Mouse (Mus musculus) small intestine, adult 2 months (tissue): ENCODE results near the gene Mylip. TPM values are rescaled to one million over a fixed set of nuclear protein-coding genes. Genes with fewer than 3 reads are reported as not detected.

Source experiments
- H3K27ac ChIP-seq: fragments of 200-500 bp; 2 replicates; pipeline ENCODE4 v1.5.1; 2012; ENCODE audit warnings: low read depth, low read length, control low read depth, inconsistent platforms; ENCODE audit not compliant: insufficient read depth
- H3K27me3 ChIP-seq: fragments of 200-500 bp; 2 replicates; pipeline ENCODE4 v1.6.1; 2012; ENCODE audit warnings: mild to moderate bottlenecking, moderate library complexity, low read length, inconsistent platforms; ENCODE audit not compliant: control insufficient read depth, insufficient read depth
- H3K36me3 ChIP-seq: fragments of 200-500 bp; 2 replicates; pipeline ENCODE4 v1.6.1; 2012; ENCODE audit warnings: mild to moderate bottlenecking, low read length, control low read depth, inconsistent platforms; ENCODE audit not compliant: control insufficient read depth, insufficient read depth
- H3K4me1 ChIP-seq: fragments of 200-500 bp; 2 replicates; pipeline ENCODE4 v1.6.1; 2012; ENCODE audit warnings: low read length, inconsistent platforms, mixed read lengths; ENCODE audit not compliant: control insufficient read depth, insufficient read depth, insufficient read length
- H3K4me3 ChIP-seq: fragments of 200-500 bp; 2 replicates; pipeline ENCODE4 v1.5.1; 2012; ENCODE audit warnings: low read depth, mild to moderate bottlenecking, control low read depth, inconsistent platforms, low read length, moderate library complexity
- CTCF ChIP-seq: fragments of 200-500 bp; IDR thresholded peaks from 2 replicates; pipeline ENCODE4 v1.5.1; 2012; ENCODE audit warnings: low read depth, mild to moderate bottlenecking, control low read depth, inconsistent platforms, low read length, moderate library complexity, mixed read lengths; ENCODE audit not compliant: insufficient replicate concordance, insufficient read length; ENCODE audit errors: extremely low read depth
- POLR2A ChIP-seq: fragments of 200-500 bp; IDR thresholded peaks from 2 replicates; pipeline ENCODE4 v1.6.1; 2012; ENCODE audit warnings: low read depth, mild to moderate bottlenecking, control low read depth, inconsistent platforms, low read length, moderate library complexity
- WGBS: fragments of 180-500 bp; shearing (Covaris S2); methylation state at CpG from one replicate; pipeline ENCODE4 v1.1.7; 2018; 5-methylcytosine and 5-hydroxymethylcytosine counted together
- polyA plus RNA-seq: library from polyadenylated mRNA; depleted of rRNA; stranded (reverse); fragments of >200 nt; gene quantifications from 2 replicates; pipeline ENCODE4 v1.2.3, GENCODE M21; 2012

Mylip gene
- polyA plus RNA-seq, 1 experiment, result 17.9 TPM

- 76% methylated on average over 7 of the region's 7 CpGs for WGBS
- H3K36me3 ChIP-seq, result no peaks in the 10 kb centered on the region; the same call in 1 of the 2 replicates
- no peak overlapping the region for H3K4me3 ChIP-seq
- no peaks in the 10 kb centered on the region for H3K27me3 ChIP-seq
- H3K27ac ChIP-seq, result no peak overlapping the region
- no peak for TF ChIP-seq POLR2A
- TF ChIP-seq CTCF, result no peak
- peaks cover 5% of the 10 kb centered on the region; the same call in 1 of the 2 replicates for H3K4me1 ChIP-seq
Observed at GRCm38 (mm10) chr13:45400700-45401099, 11.2 kb downstream of the Mylip start.

DNA sequence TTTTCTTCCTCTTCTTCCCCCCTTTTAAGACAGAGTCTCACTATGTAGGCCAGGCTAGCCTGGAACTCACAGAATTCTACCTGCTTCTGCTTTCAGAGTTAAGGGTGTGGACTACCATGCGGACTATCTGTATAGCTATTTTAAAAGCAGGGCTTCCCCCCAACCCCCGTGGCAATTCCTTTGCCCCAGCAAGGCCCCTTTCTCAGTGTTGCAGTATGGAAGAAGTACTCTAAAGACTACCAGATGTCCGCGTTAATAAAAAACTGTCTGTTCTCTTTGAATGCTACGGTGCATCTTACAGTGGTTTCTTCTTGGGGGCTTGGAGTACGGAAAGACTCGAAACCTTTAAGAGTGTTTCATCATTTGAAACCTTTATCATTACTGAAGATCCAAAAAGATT is 12.3 kb downstream of the Mylip start:
- H3K4me1 ChIP-seq, result peaks cover 5% of the 10 kb centered on the region; the same call in 1 of the 2 replicates
- H3K27me3 ChIP-seq, result no peaks in the 10 kb centered on the region
- H3K4me3 ChIP-seq, result no peak overlapping the region
- TF ChIP-seq POLR2A, result no peak
- no peak for TF ChIP-seq CTCF
- 88% methylated on average over 7 of the region's 7 CpGs for WGBS
- no peak overlapping the region for H3K27ac ChIP-seq
- H3K36me3 ChIP-seq, result peaks cover 6% of the 10 kb centered on the region

- Histone ChIP-seq H3K27ac (no peak overlapping the region), H3K36me3 (peaks cover 10% of the 10 kb centered on the region), H3K4me1 (peaks cover 5% of the 10 kb centered on the region; the same call in 1 of the 2 replicates), H3K4me3 (no peak overlapping the region), H3K27me3 (no peaks in the 10 kb centered on the region)
- WGBS, result 70% methylated on average over 7 of the region's 7 CpGs
- TF ChIP-seq POLR2A (no peak), CTCF (no peak)
Observed at GRCm38 (mm10) chr13:45402316-45403039, 12.9 kb downstream of the Mylip start.

- no peak overlapping the region for H3K27ac ChIP-seq
- H3K4me1 ChIP-seq, result peaks cover 3% of the 10 kb centered on the region; the same call in 1 of the 2 replicates
- WGBS, result 57% methylated on average over 6 of the region's 6 CpGs
- TF ChIP-seq CTCF (no peak), POLR2A (no peak)
- H3K4me3 ChIP-seq, result no peak overlapping the region
- peaks cover 20% of the 10 kb centered on the region for H3K36me3 ChIP-seq
- no peaks in the 10 kb centered on the region for H3K27me3 ChIP-seq
Observed at GRCm38 (mm10) chr13:45404269-45404668, 14.7 kb downstream of the Mylip start.

DNA sequence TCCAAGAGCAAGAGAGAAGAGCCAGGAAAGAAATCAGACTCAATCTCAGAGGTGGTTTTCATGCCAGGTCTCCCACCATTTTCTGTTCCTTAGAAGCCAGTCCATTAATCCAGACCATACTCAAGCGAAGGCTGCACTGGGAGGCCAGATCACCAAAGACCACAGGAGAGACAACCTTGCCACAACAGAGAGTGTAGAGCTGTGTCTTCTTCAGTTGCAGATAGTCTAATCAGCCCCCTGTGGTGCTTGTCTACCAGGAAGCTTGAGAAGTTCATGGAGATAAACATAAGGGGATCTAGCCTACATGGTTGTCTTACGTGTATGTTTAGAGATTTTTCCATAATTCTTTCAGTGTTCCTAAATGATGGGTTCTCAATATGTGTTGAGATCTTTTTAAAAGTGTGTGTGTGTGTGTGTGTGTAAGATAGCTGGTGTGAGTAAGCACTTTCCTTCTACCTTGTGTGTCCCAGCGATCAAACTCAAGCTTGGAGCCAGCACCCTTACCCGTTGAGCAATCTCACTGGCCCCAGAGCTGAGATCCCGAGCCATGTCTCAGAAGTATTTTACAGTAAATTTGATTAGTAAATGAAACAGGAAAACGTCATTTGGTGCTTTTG is 15.8 kb downstream of the Mylip start:
- 91% methylated on average over 6 of the region's 6 CpGs for WGBS
- no peak for TF ChIP-seq POLR2A

GRCm38 (mm10) chr13:45406289-45406688 is 16.7 kb downstream of the Mylip start:
- WGBS, result 97% methylated on average over 11 of the region's 11 CpGs
- no peaks in the 10 kb centered on the region for H3K27me3 ChIP-seq
- no peak overlapping the region for H3K27ac ChIP-seq
- peaks cover 32% of the 10 kb centered on the region for H3K36me3 ChIP-seq
- H3K4me3 ChIP-seq, result no peak overlapping the region
- TF ChIP-seq CTCF, result no peak
- peaks cover 3% of the 10 kb centered on the region; the same call in 1 of the 2 replicates for H3K4me1 ChIP-seq

More for the DNA sequence above, 15.8 kb downstream of the Mylip start:
- H3K4me1 ChIP-seq, result peaks cover 3% of the 10 kb centered on the region; the same call in 1 of the 2 replicates
- H3K27me3 ChIP-seq, result no peaks in the 10 kb centered on the region
- H3K36me3 ChIP-seq, result peaks cover 26% of the 10 kb centered on the region
- no peak overlapping the region for H3K4me3 ChIP-seq
- H3K27ac ChIP-seq, result no peak overlapping the region

- H3K27ac ChIP-seq, result no peak overlapping the region
- H3K36me3 ChIP-seq, result peaks cover 32% of the 10 kb centered on the region
- H3K4me3 ChIP-seq, result no peak overlapping the region
- peaks cover 3% of the 10 kb centered on the region; the same call in 1 of the 2 replicates for H3K4me1 ChIP-seq
- 53% methylated on average over 6 of the region's 6 CpGs for WGBS
- no peaks in the 10 kb centered on the region for H3K27me3 ChIP-seq
- TF ChIP-seq POLR2A, result no peak
- no peak for TF ChIP-seq CTCF
Observed at GRCm38 (mm10) chr13:45406703-45407102, 17.2 kb downstream of the Mylip start.
